Mouse (Mus musculus) neural tube, embryonic 14.5 days (tissue): ENCODE results near the gene Olfr1513. TPM values are rescaled to one million over a fixed set of nuclear protein-coding genes. Genes with fewer than 3 reads are reported as not detected.

Experiments
- polyA plus RNA-seq: library from polyadenylated mRNA; unstranded; fragments of >200 nt; fragmentation: Nextera tagmentation; extraction: Ambion mirVana; gene quantifications from 2 replicates; pipeline ENCODE4 v1.2.1, GENCODE M21; 2014

The Olfr1513 gene
- polyA plus RNA-seq, 1 experiment from 2014 or later: not detected

Other genes with a start within 250 kb of the Olfr1513 start
- 42.0 and 47.5 TPM in 2 replicates for gene Rpgrip1, start 245.7 kb downstream of the Olfr1513 start, polyA plus RNA-seq
- gene Supt16, start 159.0 kb downstream of the Olfr1513 start, polyA plus RNA-seq: 43.6 and 61.4 TPM in 2 replicates
- gene Chd8, start 98.6 kb downstream of the Olfr1513 start, polyA plus RNA-seq: 49.6 and 59.6 TPM in 2 replicates
- 49.0 and 69.3 TPM in 2 replicates for gene Tox4, start 77.3 kb downstream of the Olfr1513 start, polyA plus RNA-seq
- 69.4 TPM in 2 replicates for gene Rab2b, start 76.9 kb downstream of the Olfr1513 start, polyA plus RNA-seq
- gene Mettl3, start 51.3 kb downstream of the Olfr1513 start, polyA plus RNA-seq: 41.1 and 42.5 TPM in 2 replicates
- gene Sall2, start 27.6 kb downstream of the Olfr1513 start, polyA plus RNA-seq: 42.4 and 52.4 TPM in 2 replicates
- gene Olfr1512, start 22.8 kb upstream of the Olfr1513 start, polyA plus RNA-seq: not detected in 2 replicates
- 0.41 and 1.1 TPM in 2 replicates for gene Olfr1511, start 41.0 kb upstream of the Olfr1513 start, polyA plus RNA-seq
- not detected in 2 replicates for gene Olfr1510, start 58.0 kb upstream of the Olfr1513 start, polyA plus RNA-seq
- not detected in 2 replicates for gene Olfr1509, start 86.6 kb upstream of the Olfr1513 start, polyA plus RNA-seq
- 0.04 TPM in 1 of 2 replicates, not detected in the other for gene Olfr1508, start 111.1 kb upstream of the Olfr1513 start, polyA plus RNA-seq
- not detected in 2 replicates for gene Olfr1507, start 139.3 kb upstream of the Olfr1513 start, polyA plus RNA-seq